Mouse (Mus musculus) kidney, postnatal 0 days (tissue): ENCODE results near the gene Gm47289. TPM values are rescaled to one million over a fixed set of nuclear protein-coding genes. Genes with fewer than 3 reads are reported as not detected.
A peak's percentile ranks its signal among the peaks of the same experiment; 100 is the strongest.

Experiments
- ATAC-seq: fragments of 200-750 bp; cut with Nextera tagmentation; replicated peaks from 2 replicates; pipeline ENCODE4 v1.8.0; 2017; ENCODE audit warnings: low read depth, moderate number of reproducible peaks, moderate TSS enrichment, moderate library complexity; ENCODE audit not compliant: low FRiP score
- DNase-seq: peaks from one replicate; pipeline ENCODE4 v3.0.0-alpha.2; 2016; ENCODE audit warnings: low spot score
- H3K27ac ChIP-seq: fragments of 300-500 bp; sonication (generic); 2 replicates; pipeline ENCODE4 v1.5.1; 2014; ENCODE audit warnings: mild to moderate bottlenecking
- H3K27me3 ChIP-seq: fragments of 300-500 bp; sonication (generic); 2 replicates; pipeline ENCODE4 v1.6.1; 2014; ENCODE audit warnings: low read length, mixed read lengths; ENCODE audit not compliant: insufficient read depth
- H3K36me3 ChIP-seq: fragments of 300-500 bp; sonication (generic); 2 replicates; pipeline ENCODE4 v1.6.1; 2014; ENCODE audit warnings: low read length, mixed read lengths; ENCODE audit not compliant: insufficient read depth
- H3K4me1 ChIP-seq: fragments of 300-500 bp; sonication (generic); replicated peaks from 2 replicates; pipeline ENCODE4 v1.6.1; 2014; ENCODE audit warnings: antibody characterized with exemption, low read length, mixed read lengths; ENCODE audit not compliant: insufficient read depth
- H3K4me2 ChIP-seq: fragments of 300-500 bp; sonication (generic); 2 replicates; pipeline ENCODE4 v1.6.1; 2014; ENCODE audit warnings: mild to moderate bottlenecking, low read length, moderate library complexity, mixed read lengths
- H3K4me3 ChIP-seq: fragments of 300-500 bp; sonication (generic); replicated peaks from 2 replicates; pipeline ENCODE4 v1.5.1; 2014; ENCODE audit warnings: low read depth, low read length
- H3K9ac ChIP-seq: fragments of 300-500 bp; sonication (generic); 2 replicates; pipeline ENCODE4 v1.6.1; 2014; ENCODE audit warnings: low read depth, low read length
- H3K9me3 ChIP-seq: fragments of 300-500 bp; sonication (generic); replicated peaks from 2 replicates; pipeline ENCODE4 v1.6.1; 2016; ENCODE audit warnings: low read length, inconsistent platforms, mixed read lengths
- CTCF ChIP-seq: IDR thresholded peaks from 2 replicates; pipeline ENCODE4 v1.5.1; 2016; ENCODE audit warnings: antibody characterized with exemption, low read depth, mild to moderate bottlenecking, moderate library complexity
- WGBS: fragments of 180-500 bp; shearing (Covaris S2); extraction: QIAGEN DNeasy Blood & Tissue Kit; methylation state at CpG from one replicate; pipeline ENCODE4 v1.1.7; 2014; 5-methylcytosine and 5-hydroxymethylcytosine counted together
- polyA plus RNA-seq: library from polyadenylated mRNA; unstranded; fragments of >200 nt; fragmentation: Nextera tagmentation; extraction: Ambion mirVana; gene quantifications from 2 replicates; pipeline ENCODE4 v1.2.1, GENCODE M21; 2015

Gm47289 gene
- polyA plus RNA-seq, 1 experiment from 2014 or later: not detected

DNA sequence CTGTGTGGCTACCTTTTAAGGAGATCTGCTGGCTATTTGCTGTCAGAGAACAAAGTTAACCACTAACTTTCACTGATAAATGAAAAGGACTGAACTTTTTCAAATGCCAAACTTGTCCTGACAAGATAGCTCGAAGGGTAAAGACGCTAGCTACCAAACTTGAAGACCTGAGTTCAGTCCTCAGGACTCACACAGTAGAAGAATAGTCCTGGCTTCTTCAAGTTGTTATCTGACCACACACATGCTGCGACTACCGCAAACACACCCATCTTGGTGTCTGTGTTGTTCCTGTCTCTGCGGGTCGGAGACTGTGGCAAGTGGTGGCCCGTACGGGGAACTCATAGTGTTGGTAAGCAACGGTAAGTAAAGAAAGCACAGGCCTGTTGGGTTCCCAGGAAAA lies 44.7 kb downstream of the Gm47289 start:
- Histone ChIP-seq H3K9me3 (no peaks in the 10 kb centered on the region), H3K9ac (no peak overlapping the region), H3K4me3 (no peak overlapping the region), H3K27me3 (no peaks in the 10 kb centered on the region), H3K27ac (no peak overlapping the region), H3K36me3 (no peaks in the 10 kb centered on the region), H3K4me2 (no peak overlapping the region), H3K4me1 (peaks cover 2% of the 10 kb centered on the region; the same call in 1 of the 2 replicates)
- no peak for TF ChIP-seq CTCF
- ATAC-seq (no peak), DNase-seq (no peak)
- 95% methylated on average over 9 of the region's 9 CpGs for WGBS

DNA sequence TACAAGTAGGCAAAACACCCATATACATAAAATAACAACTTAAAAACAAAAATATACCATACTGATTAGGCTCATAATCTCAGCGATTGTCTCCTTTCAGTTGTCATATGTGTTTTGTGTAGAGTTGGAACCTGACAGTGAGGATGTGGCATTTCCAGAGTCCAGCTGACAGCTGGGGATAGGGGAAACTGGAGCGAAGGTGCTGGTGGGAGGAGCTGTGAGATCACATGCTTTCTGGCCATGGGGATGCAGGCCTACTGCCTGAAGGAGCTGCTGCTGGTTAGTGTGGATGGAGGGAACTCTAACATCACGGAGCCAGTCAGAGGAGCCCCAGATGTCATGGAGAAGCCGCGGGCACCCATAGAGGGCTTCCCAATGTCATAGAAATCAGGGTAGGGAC lies 46.8 kb downstream of the Gm47289 start:
- Histone ChIP-seq H3K27ac (no peak overlapping the region), H3K4me2 (no peak overlapping the region), H3K36me3 (no peaks in the 10 kb centered on the region), H3K4me3 (no peak overlapping the region), H3K4me1 (no peaks in the 10 kb centered on the region), H3K27me3 (no peaks in the 10 kb centered on the region), H3K9me3 (no peaks in the 10 kb centered on the region), H3K9ac (no peak overlapping the region)
- no peak for ATAC-seq
- TF ChIP-seq CTCF: no peak
- DNase-seq: no peak
- 89% methylated on average over 5 of the region's 5 CpGs for WGBS

- H3K4me3 ChIP-seq: no peak overlapping the region
- no peaks in the 10 kb centered on the region for H3K36me3 ChIP-seq
- ATAC-seq (no peak), DNase-seq (no peak)
- H3K27ac ChIP-seq: no peak overlapping the region
- no peaks in the 10 kb centered on the region for H3K4me1 ChIP-seq
- H3K9me3 ChIP-seq: no peaks in the 10 kb centered on the region
- no peak for TF ChIP-seq CTCF
- WGBS: 66% methylated on average over 2 of the region's 2 CpGs
- no peak overlapping the region for H3K4me2 ChIP-seq
- no peak overlapping the region for H3K9ac ChIP-seq
- H3K27me3 ChIP-seq: no peaks in the 10 kb centered on the region
Measured at GRCm38 (mm10) chr9:119206666-119207065, 47.7 kb downstream of the Gm47289 start.

- Histone ChIP-seq H3K9me3 (no peaks in the 10 kb centered on the region), H3K27me3 (no peaks in the 10 kb centered on the region), H3K27ac (peak overlapping the region; percentile 20; the same call in 1 of the 2 replicates), H3K4me2 (no peak overlapping the region), H3K4me1 (no peaks in the 10 kb centered on the region), H3K4me3 (no peak overlapping the region), H3K36me3 (no peaks in the 10 kb centered on the region), H3K9ac (no peak overlapping the region)
- no peak for TF ChIP-seq CTCF
- 49% methylated on average over 4 of the region's 4 CpGs for WGBS
- ATAC-seq (peak; percentile 73), DNase-seq (peak; percentile 22)
Measured at GRCm38 (mm10) chr9:119207113-119207512, 48.2 kb downstream of the Gm47289 start.

- no peak for ATAC-seq
- no peak for DNase-seq
- 95% methylated on average over 4 of the region's 4 CpGs for WGBS
- Histone ChIP-seq H3K9ac (no peak within 1 kb of the TSS), H3K27ac (no peak within 1 kb of the TSS), H3K9me3 (no peaks in the 10 kb centered on the region), H3K36me3 (no peaks in the 10 kb centered on the region), H3K27me3 (no peaks in the 10 kb centered on the region), H3K4me1 (no peaks in the 10 kb centered on the region), H3K4me2 (no peak within 1 kb of the TSS), H3K4me3 (no peak within 1 kb of the TSS)
- TF ChIP-seq CTCF: no peak
Measured at GRCm38 (mm10) chr9:119208998-119209397, 50.0 kb downstream of the Gm47289 start, which contains the start of gene Slc22a13. TSS of gene Slc22a13 (minus strand) at chr9:119209098.

Other genes with a start within 250 kb of the Gm47289 start
- gene Ctdspl, start 232.7 kb upstream of the Gm47289 start, polyA plus RNA-seq: 21.9 and 24.2 TPM in 2 replicates
- gene Vill, start 106.4 kb upstream of the Gm47289 start, polyA plus RNA-seq: 38.8 and 41.8 TPM in 2 replicates
- gene Plcd1, start 65.7 kb upstream of the Gm47289 start, polyA plus RNA-seq: 17.3 and 17.8 TPM in 2 replicates
- 6.4 and 6.6 TPM in 2 replicates for gene Dlec1, start 56.7 kb upstream of the Gm47289 start, polyA plus RNA-seq
- gene Acaa1b, start 2.1 kb upstream of the Gm47289 start, polyA plus RNA-seq: 72.8 and 79.8 TPM in 2 replicates
- 45.6 and 53.7 TPM in 2 replicates for gene Slc22a13, start 49.9 kb downstream of the Gm47289 start, polyA plus RNA-seq
- 10.8 and 11.0 TPM in 2 replicates for gene Oxsr1, start 163.3 kb downstream of the Gm47289 start, polyA plus RNA-seq
- gene Acaa1a, start 180.5 kb downstream of the Gm47289 start, polyA plus RNA-seq: 122 and 128 TPM in 2 replicates
- 26.5 and 29.3 TPM in 2 replicates for gene Myd88, start 182.2 kb downstream of the Gm47289 start, polyA plus RNA-seq
- 43.8 and 47.8 TPM in 2 replicates for gene Xylb, start 198.2 kb downstream of the Gm47289 start, polyA plus RNA-seq
- gene Slc22a14, start 206.4 kb downstream of the Gm47289 start, polyA plus RNA-seq: 0.34 and 0.38 TPM in 2 replicates
- gene Acvr2b, start 243.0 kb downstream of the Gm47289 start, polyA plus RNA-seq: 17.6 and 20.2 TPM in 2 replicates